In the genomic region with DNA sequence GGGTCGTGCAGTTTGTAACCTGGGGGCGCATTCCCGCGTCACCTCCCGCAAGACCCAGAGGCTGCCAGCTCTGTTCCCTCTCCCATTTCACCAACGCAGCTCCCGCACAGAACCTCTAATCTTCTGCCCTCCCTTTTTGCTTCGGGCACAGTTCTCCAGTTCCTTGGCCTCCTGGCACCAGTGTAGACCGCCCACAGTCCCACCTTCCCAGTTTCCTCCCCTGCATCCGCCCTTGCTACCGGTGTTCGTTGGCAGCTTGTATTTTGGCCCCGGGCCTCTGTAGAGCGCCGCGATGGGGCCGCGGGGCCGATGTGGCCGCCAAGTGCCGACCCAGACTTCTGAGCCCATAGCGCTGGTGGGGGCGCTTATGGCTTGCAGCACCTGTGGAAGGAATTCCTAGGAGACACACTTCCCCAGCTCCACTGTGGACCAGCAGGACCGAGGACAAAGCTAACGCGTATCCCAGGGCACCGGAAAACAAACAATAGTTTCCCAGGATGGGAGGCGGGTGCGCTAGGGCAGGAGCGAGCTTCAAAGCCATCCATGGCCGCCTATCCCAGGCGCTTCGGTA, we compare ENCODE assay signal across 8 mouse cellular contexts. TPM values are rescaled to one million over a fixed set of nuclear protein-coding genes. Genes with fewer than 3 reads are reported as not detected.
DNase-seq lines count a peak whose midpoint lies in the region; ATAC-seq and TF ChIP-seq lines count a peak whose summit lies in the region.

A gene (minus strand): TSS at position 452 of the 571 bp plus-strand sequence.

- H3K9me3 ChIP-seq in intestine, postnatal 0 days (ENCODE audit: control insufficient read depth): no peaks in the 10 kb centered on the region
- no peaks in the 10 kb centered on the region for H3K9me3 ChIP-seq in lung, embryonic 14.5 days (ENCODE audit: low read depth, low read length)

- no peak within 1 kb of the TSS for H3K27ac ChIP-seq in intestine, postnatal 0 days (ENCODE audit: low read depth, low read length)
- H3K27ac ChIP-seq in lung, embryonic 14.5 days (ENCODE audit: low read depth): no peak within 1 kb of the TSS

- no peak within 1 kb of the TSS for H3K9ac ChIP-seq in intestine, postnatal 0 days (ENCODE audit: low read depth, low read length)
- 0 out of 2 replicates have a peak within 1 kb of the TSS, but pooled peaks have one; percentile 7 for H3K9ac ChIP-seq in lung, embryonic 14.5 days

- peak; percentile 39 for DNase-seq in Muller cell, postnatal 12 days (ENCODE audit: inconsistent ontology term)
- DNase-seq in cerebellum, adult 9-10 months: peak; percentile 90
- peak; percentile 72 to 74 for DNase-seq in heart, adult 18-20 months
- peak; percentile 51 for DNase-seq in lung, embryonic 14.5 days
- DNase-seq in retina, embryonic 14.5 days (ENCODE audit: low spot score): peak; percentile 36
- no peak for DNase-seq in right cerebral cortex, postnatal 36 days (ENCODE audit: low spot score in 2 of 2)
- no peak for DNase-seq in gastrocnemius, postnatal 25 days

- TF ChIP-seq CTCF in intestine, postnatal 0 days (IDR thresholded peaks at IDR 0.05; ENCODE audit: low read depth): no peak
- no peak for TF ChIP-seq CTCF in lung, embryonic 14.5 days (IDR thresholded peaks at IDR 0.05; ENCODE audit: low read depth)

- H3K27me3 ChIP-seq in intestine, postnatal 0 days (replicated peaks; ENCODE audit: control insufficient read depth, insufficient read depth, low read length): peaks cover 39% of the 10 kb centered on the region
- peaks cover 44% of the 10 kb centered on the region for H3K27me3 ChIP-seq in lung, embryonic 14.5 days (ENCODE audit: insufficient read depth, low read length)

- peak within 1 kb of the TSS; percentile 42 for H3K4me3 ChIP-seq in intestine, postnatal 0 days (ENCODE audit: low read depth, low read length)
- H3K4me3 ChIP-seq in lung, embryonic 14.5 days (ENCODE audit: low read depth, low read length): peak within 1 kb of the TSS; percentile 34

- H3K4me1 ChIP-seq in intestine, postnatal 0 days (replicated peaks; ENCODE audit: control insufficient read depth, insufficient read depth, low read length): peaks cover 9% of the 10 kb centered on the region
- peaks cover 6% of the 10 kb centered on the region for H3K4me1 ChIP-seq in lung, embryonic 14.5 days (ENCODE audit: insufficient read depth)

- no peak for ATAC-seq in intestine, postnatal 0 days
- ATAC-seq in lung, embryonic 14.5 days (ENCODE audit: insufficient read depth): no peak

- H3K4me2 ChIP-seq in intestine, postnatal 0 days (replicated peaks; ENCODE audit: low read depth): peak within 1 kb of the TSS; percentile 74
- peak within 1 kb of the TSS; percentile 65 for H3K4me2 ChIP-seq in lung, embryonic 14.5 days

- 1% methylated on average over 33 of the region's 33 CpGs for WGBS in intestine, postnatal 0 days
- WGBS in lung, embryonic 14.5 days: 1% methylated on average over 33 of the region's 33 CpGs

- H3K36me3 ChIP-seq in intestine, postnatal 0 days (ENCODE audit: control insufficient read depth, insufficient read depth): no peaks in the 10 kb centered on the region
- no peaks in the 10 kb centered on the region for H3K36me3 ChIP-seq in lung, embryonic 14.5 days (ENCODE audit: insufficient read depth)

RNA-seq across cellular contexts. Expression of the gene that starts here (rescaled TPM):
- total RNA-seq in heart, adult 18-20 months (2021): 1 to 10 TPM in 1 of 2 experiments, under 1 TPM in 1; 0.72 to 1.7 TPM
- polyA plus RNA-seq in intestine, postnatal 0 days (2015; fragmentation: Nextera tagmentation; extraction: Ambion mirVana): 2.1 and 3.2 TPM in 2 replicates
- 1.1 and 1.3 TPM in 2 replicates for polyA plus RNA-seq in lung, embryonic 14.5 days (2014; fragmentation: Nextera tagmentation; extraction: Ambion mirVana)
- total RNA-seq in gastrocnemius, postnatal 25 days (2021): under 1 TPM in 1 of 2 experiments, not detected in 1; 0.32 TPM

Comparison
In these comparisons a context has a peak if more than half of its experiments do, and no peak if none do; other contexts are left out.
1. DNase-seq: peak in Muller cell, postnatal 12 days (single experiment), cerebellum, adult 9-10 months (single experiment), heart, adult 18-20 months (2 of 2), lung, embryonic 14.5 days (single experiment) and retina, embryonic 14.5 days (single experiment); none in right cerebral cortex, postnatal 36 days (0 of 2) and gastrocnemius, postnatal 25 days (single experiment).